20 mouse cellular contexts compared by ENCODE assay signal in the genomic region with DNA sequence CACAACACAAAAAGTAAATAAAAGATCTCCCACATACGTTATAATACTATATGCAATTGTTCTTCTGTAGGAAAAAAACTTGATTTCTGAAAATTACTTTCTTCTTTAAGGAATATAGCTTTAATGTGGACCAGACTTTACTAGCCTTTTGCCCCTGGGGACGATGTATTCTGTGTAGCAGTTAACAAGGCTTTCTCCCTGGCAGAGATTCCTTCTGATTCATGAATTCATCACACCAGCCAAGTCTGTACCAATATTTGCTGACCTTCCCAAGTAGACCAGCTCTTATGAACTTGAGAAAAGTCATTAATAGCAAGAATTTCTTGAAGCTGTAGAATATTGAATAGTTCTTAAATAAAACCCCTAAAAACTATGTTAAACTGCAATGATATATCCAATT.
DNase-seq lines count a peak whose midpoint lies in the region; TF ChIP-seq lines count a peak whose summit lies in the region.
"Had no signal": no experiment of that assay in that cellular context is flagged by ENCODE, and none has a peak within 500 bp of the region (broad histone marks: within the 10 kb centered on the region; RNA-seq: fewer than 3 reads in every experiment).

No protein-coding gene starts in this region.

- no peak overlapping the region for H3K4me3 ChIP-seq in kidney, adult 2 months (ENCODE audit: insufficient read depth, low read depth, low read length)
- H3K4me3 ChIP-seq in hindbrain, embryonic 10.5 days = no peak overlapping the region
- H3K4me3 ChIP-seq: gastrocnemius, adult 2 months; hindbrain, embryonic 13.5 days; intestine, embryonic 15.5 days had no signal

- no peak overlapping the region for H3K27ac ChIP-seq in kidney, adult 2 months (ENCODE audit: insufficient read depth, low read depth, low read length)
- no peak overlapping the region for H3K27ac ChIP-seq in hindbrain, embryonic 10.5 days
- H3K27ac ChIP-seq: gastrocnemius, adult 2 months; hindbrain, embryonic 13.5 days; intestine, embryonic 15.5 days had no signal

- H3K27me3 ChIP-seq in kidney, adult 2 months (replicated peaks; ENCODE audit: control insufficient read depth, insufficient read depth, low read length) = no peaks in the 10 kb centered on the region
- H3K27me3 ChIP-seq in hindbrain, embryonic 10.5 days (ENCODE audit: insufficient read depth, poor library complexity, severe bottlenecking) = no peaks in the 10 kb centered on the region
- H3K27me3 ChIP-seq: CH12.LX; hindbrain, embryonic 13.5 days; intestine, embryonic 15.5 days had no signal

- no peak for TF ChIP-seq POLR2A in kidney, adult 2 months (IDR thresholded peaks at IDR 0.05; ENCODE audit: low read depth, low read length)

- peak; percentile 30 for DNase-seq in adrenal gland, adult 2 months
- no peak for DNase-seq in adrenal gland, postnatal 4 days (ENCODE audit: low spot score in 2 of 2)
- DNase-seq in kidney, adult 2 months = peak; percentile 22
- DNase-seq in kidney, adult 11 months = no peak
- DNase-seq in NIH3T3 (ENCODE audit: low read depth) = peak; percentile 72
- DNase-seq in hindbrain, embryonic 10.5 days (ENCODE audit: low spot score) = no peak
- DNase-seq in lung, postnatal 4 days = no peak
- DNase-seq: adrenal gland, postnatal 25 days; B cell, adult 2 months; cerebellum, adult 18-20 months; cerebellum, adult 9-10 months; cerebellum, postnatal 14 days; forebrain, postnatal 0 days; gastrocnemius, adult 2 months; gastrocnemius, postnatal 14 days; heart, adult 11 months had no signal

- 0 out of 2 replicates have a peak, but pooled peaks cover 4% of the 10 kb centered on the region for H3K9me3 ChIP-seq in hindbrain, embryonic 10.5 days
- H3K9me3 ChIP-seq: hindbrain, embryonic 13.5 days; intestine, embryonic 15.5 days had no signal

- TF ChIP-seq CTCF in kidney, adult 2 months (conservative IDR thresholded peaks at IDR 0.05; ENCODE audit: insufficient read depth, insufficient read length, low read depth, low read length) = no peak

- peaks cover 14% of the 10 kb centered on the region for H3K4me1 ChIP-seq in kidney, adult 2 months (ENCODE audit: control insufficient read depth, insufficient read depth, low read length)
- no peaks in the 10 kb centered on the region for H3K4me1 ChIP-seq in hindbrain, embryonic 10.5 days (replicated peaks)
- H3K4me1 ChIP-seq: hindbrain, embryonic 13.5 days had no signal

- no peaks in the 10 kb centered on the region for H3K36me3 ChIP-seq in kidney, adult 2 months (ENCODE audit: control insufficient read depth, insufficient read depth, low read length)
- H3K36me3 ChIP-seq in hindbrain, embryonic 10.5 days = no peaks in the 10 kb centered on the region
- H3K36me3 ChIP-seq: G1E; hindbrain, embryonic 13.5 days; intestine, embryonic 15.5 days had no signal

- WGBS in kidney, adult 2 months = 65% methylated on average over 2 of the region's 2 CpGs
- 80% methylated on average over 2 of the region's 2 CpGs for WGBS in hindbrain, embryonic 10.5 days

Comparison
In these comparisons a context has a peak if more than half of its experiments do, and no peak if none do; other contexts are left out.
1. DNase-seq: peak in adrenal gland, adult 2 months (single experiment), kidney, adult 2 months (single experiment) and NIH3T3 (single experiment); none in adrenal gland, postnatal 4 days (0 of 2), kidney, adult 11 months (single experiment), hindbrain, embryonic 10.5 days (single experiment) and lung, postnatal 4 days (0 of 2).